Mouse (Mus musculus) CH12.LX (cell line): ENCODE results near the gene Gp9. TPM values are rescaled to one million over a fixed set of nuclear protein-coding genes. Genes with fewer than 3 reads are reported as not detected.

Source experiments
- DNase-seq: peaks from one replicate; pipeline ENCODE4 v3.0.0-alpha.2; 2013; ENCODE audit errors: extremely low read depth
- H3K27ac ChIP-seq: 2 replicates; pipeline ENCODE4 v1.5.1; 2012; ENCODE audit warnings: low read depth, mild to moderate bottlenecking, control low read depth, moderate library complexity; ENCODE audit not compliant: insufficient read depth
- H3K27me3 ChIP-seq: replicated peaks from 2 replicates; pipeline ENCODE3; 2012; ENCODE audit warnings: inconsistent platforms
- H3K36me3 ChIP-seq, 2 experiments: replicated peaks in 1 of 2; 2 replicates each; pipeline versions ENCODE3 to v1.6.1; 2012; ENCODE audit warnings: inconsistent platforms in 1 of 2, low read length in 1 of 2, mild to moderate bottlenecking in 1 of 2, mixed read lengths in 1 of 2, moderate library complexity in 1 of 2; ENCODE audit not compliant: control insufficient read depth in 1 of 2, insufficient read depth in 1 of 2
- H3K4me1 ChIP-seq, 2 experiments: 2 replicates each; pipeline ENCODE4 v1.6.1; 2012; ENCODE audit warnings: inconsistent platforms in 1 of 2, moderate library complexity in 1 of 2; ENCODE audit not compliant: insufficient read depth in 2 of 2, control insufficient read depth in 1 of 2
- H3K4me2 ChIP-seq: 2 replicates; pipeline ENCODE4 v1.6.1; 2012; ENCODE audit warnings: low read depth, mild to moderate bottlenecking, control low read depth; ENCODE audit not compliant: poor library complexity, insufficient read depth, severe bottlenecking
- H3K4me3 ChIP-seq, 3 experiments: fragments of 150-350 bp in 1 of 3; sonication (generic) in 1 of 3; replicated peaks in 1 of 3; 2 replicates each; pipeline versions ENCODE3 to v1.5.1; 2011 to 2012; ENCODE audit warnings: low read depth in 2 of 3, low read length in 2 of 3, mild to moderate bottlenecking in 2 of 3, moderate library complexity in 2 of 3, control low read depth in 1 of 3, improper control_type of control experiment in 1 of 3, inconsistent platforms in 1 of 3, mixed read lengths in 1 of 3; ENCODE audit not compliant: poor library complexity in 1 of 3
- H3K79me2 ChIP-seq: replicated peaks from 2 replicates; pipeline ENCODE4 v1.6.1; 2012; ENCODE audit warnings: mild to moderate bottlenecking, moderate library complexity; ENCODE audit not compliant: control insufficient read depth, poor library complexity, insufficient read depth, severe bottlenecking; ENCODE audit errors: extremely low read depth
- H3K9ac ChIP-seq: 2 replicates; pipeline ENCODE4 v1.6.1; 2012; ENCODE audit warnings: low read depth, mild to moderate bottlenecking, control low read depth, moderate library complexity; ENCODE audit not compliant: insufficient read depth
- H3K9me3 ChIP-seq: replicated peaks from 2 replicates; pipeline ENCODE3; 2012; ENCODE audit warnings: low read length, inconsistent platforms, mixed read lengths
- BHLHE40 ChIP-seq: IDR thresholded peaks from 2 replicates; pipeline ENCODE4 v1.6.1; 2011; ENCODE audit warnings: mild to moderate bottlenecking, low read depth, low read length, improper control_type of control experiment
- CHD2 ChIP-seq: IDR thresholded peaks from 2 replicates; pipeline ENCODE4 v1.6.1; 2011; ENCODE audit warnings: low read length, improper control_type of control experiment
- CTCF ChIP-seq, 2 experiments: IDR thresholded peaks in 1 of 2; conservative IDR thresholded peaks in 1 of 2; 2 replicates each; pipeline ENCODE4 v1.5.1; 2011 to 2012; ENCODE audit warnings: low read depth in 2 of 2, low read length in 2 of 2, improper control_type of control experiment in 1 of 2, inconsistent platforms in 1 of 2, mild to moderate bottlenecking in 1 of 2, moderate library complexity in 1 of 2
- E2F4 ChIP-seq: IDR thresholded peaks from 2 replicates; pipeline ENCODE4 v1.6.1; 2011; ENCODE audit warnings: low read depth, low read length, improper control_type of control experiment; ENCODE audit not compliant: insufficient replicate concordance
- ELF1 ChIP-seq: IDR thresholded peaks from 2 replicates; pipeline ENCODE4 v1.6.1; 2014; ENCODE audit warnings: low read depth, mild to moderate bottlenecking, inconsistent platforms, low read length, improper control_type of control experiment
- EP300 ChIP-seq: IDR thresholded peaks from 2 replicates; pipeline ENCODE4 v1.6.1; 2011; ENCODE audit warnings: low read length, improper control_type of control experiment
- ETS1 ChIP-seq: conservative IDR thresholded peaks from 2 replicates; pipeline ENCODE4 v1.6.1; 2012; ENCODE audit warnings: low read depth, mild to moderate bottlenecking, inconsistent platforms, low read length, improper control_type of control experiment, moderate library complexity
- GABPA ChIP-seq: IDR thresholded peaks from 2 replicates; pipeline ENCODE4 v1.6.1; 2012; ENCODE audit warnings: low read depth, low read length, improper control_type of control experiment, inconsistent platforms; ENCODE audit not compliant: insufficient replicate concordance
- HCFC1 ChIP-seq: IDR thresholded peaks from 2 replicates; pipeline ENCODE4 v1.6.1; 2012; ENCODE audit warnings: low read depth, mild to moderate bottlenecking, inconsistent platforms, low read length, improper control_type of control experiment
- IRF4 ChIP-seq: IDR thresholded peaks from 2 replicates; pipeline ENCODE4 v1.6.1; 2014; ENCODE audit warnings: low read depth, mild to moderate bottlenecking, inconsistent platforms, low read length, improper control_type of control experiment
- JUN ChIP-seq: IDR thresholded peaks from 2 replicates; pipeline ENCODE4 v1.6.1; 2011; ENCODE audit warnings: low read depth, mild to moderate bottlenecking, low read length, improper control_type of control experiment, moderate library complexity; ENCODE audit not compliant: insufficient read depth
- JUND ChIP-seq: conservative IDR thresholded peaks from 2 replicates; pipeline ENCODE4 v1.6.1; 2011; ENCODE audit warnings: low read depth, low read length, improper control_type of control experiment
- KAT2A ChIP-seq: IDR thresholded peaks from 2 replicates; pipeline ENCODE4 v1.6.1; 2012; ENCODE audit warnings: low read length, improper control_type of control experiment, inconsistent platforms; ENCODE audit not compliant: insufficient replicate concordance
- MEF2A ChIP-seq: IDR thresholded peaks from 2 replicates; pipeline ENCODE4 v1.6.1; 2014; ENCODE audit warnings: low read depth, mild to moderate bottlenecking, inconsistent platforms, low read length, improper control_type of control experiment, borderline replicate concordance
- MXI1 ChIP-seq: IDR thresholded peaks from 2 replicates; pipeline ENCODE4 v1.6.1; 2011; ENCODE audit warnings: mild to moderate bottlenecking, low read depth, low read length, improper control_type of control experiment
- MYC ChIP-seq: IDR thresholded peaks from 2 replicates; pipeline ENCODE4 v1.6.1; 2011; ENCODE audit warnings: low read depth, mild to moderate bottlenecking, improper control_type of control experiment, low read length
- NELFE ChIP-seq: IDR thresholded peaks from 2 replicates; pipeline ENCODE4 v1.6.1; 2011; ENCODE audit warnings: low read depth, low read length, improper control_type of control experiment
- POLR2AphosphoS2 ChIP-seq: IDR thresholded peaks from 2 replicates; pipeline ENCODE4 v1.6.1; 2011; ENCODE audit warnings: low read depth, low read length, improper control_type of control experiment
- RAD21 ChIP-seq: IDR thresholded peaks from 2 replicates; pipeline ENCODE4 v1.6.1; 2011; ENCODE audit warnings: low read depth, mild to moderate bottlenecking, low read length, improper control_type of control experiment, moderate library complexity
- RCOR1 ChIP-seq: conservative IDR thresholded peaks from 2 replicates; pipeline ENCODE4 v1.6.1; 2012; ENCODE audit warnings: low read depth, mild to moderate bottlenecking, inconsistent platforms, low read length, improper control_type of control experiment
- SIN3A ChIP-seq: IDR thresholded peaks from 2 replicates; pipeline ENCODE4 v1.6.1; 2012; ENCODE audit warnings: low read length, improper control_type of control experiment, inconsistent platforms
- SMC3 ChIP-seq: IDR thresholded peaks from 2 replicates; pipeline ENCODE4 v1.6.1; 2011; ENCODE audit warnings: low read depth, low read length, improper control_type of control experiment
- TCF12 ChIP-seq: IDR thresholded peaks from 2 replicates; pipeline ENCODE4 v1.6.1; 2014; ENCODE audit warnings: low read depth, mild to moderate bottlenecking, inconsistent platforms, low read length, improper control_type of control experiment
- UBTF ChIP-seq: IDR thresholded peaks from 2 replicates; pipeline ENCODE4 v1.6.1; 2012; ENCODE audit warnings: low read depth, mild to moderate bottlenecking, inconsistent platforms, low read length, improper control_type of control experiment, moderate library complexity
- USF2 ChIP-seq: conservative IDR thresholded peaks from 2 replicates; pipeline ENCODE4 v1.6.1; 2011; ENCODE audit warnings: low read depth, low read length, improper control_type of control experiment
- ZMIZ1 ChIP-seq: IDR thresholded peaks from 2 replicates; pipeline ENCODE4 v1.6.1; 2012; ENCODE audit warnings: low read depth, mild to moderate bottlenecking, inconsistent platforms, low read length, improper control_type of control experiment
- ZNF384 ChIP-seq: IDR thresholded peaks from 2 replicates; pipeline ENCODE4 v1.6.1; 2012; ENCODE audit warnings: low read depth, low read length, improper control_type of control experiment, inconsistent platforms
- dilution Hi-C: fragments of 300-500 bp; cut with MboI; formaldehyde crosslinking; loops from 2 replicates; pipeline ENCODE4 v1.14.3; 2020; ENCODE audit warnings: low sequenced_read_pairs; ENCODE audit not compliant: extremely low pct_unique_long_range_greater_than_20kb, extremely low pct_ligation_motif_present
- in situ Hi-C: fragments of 300-500 bp; cut with MboI; formaldehyde crosslinking; loops from 3 replicates; pipeline ENCODE4 v1.14.3; 2019; ENCODE audit warnings: low sequenced_read_pairs, low pct_ligation_motif_present, low pct_unique_long_range_greater_than_20kb, mixed read lengths
- polyA plus RNA-seq: library from polyadenylated mRNA; unstranded; fragments of >175 nt; gene quantifications from 2 replicates; pipeline ENCODE4 v1.2.1, GENCODE M21; 2012; ENCODE audit warnings: low read depth; ENCODE audit not compliant: insufficient read length
- total RNA-seq, 2 experiments: library from RNA; depleted of rRNA; stranded (reverse); fragments of 300-350 nt in 1 of 2; fragments of >200 nt in 1 of 2; gene quantifications; 2 replicates each; pipeline ENCODE4 v1.2.3; 2012 to 2014

Gp9 gene
- total and polyA plus RNA-seq, 3 experiments = not detected

DNA sequence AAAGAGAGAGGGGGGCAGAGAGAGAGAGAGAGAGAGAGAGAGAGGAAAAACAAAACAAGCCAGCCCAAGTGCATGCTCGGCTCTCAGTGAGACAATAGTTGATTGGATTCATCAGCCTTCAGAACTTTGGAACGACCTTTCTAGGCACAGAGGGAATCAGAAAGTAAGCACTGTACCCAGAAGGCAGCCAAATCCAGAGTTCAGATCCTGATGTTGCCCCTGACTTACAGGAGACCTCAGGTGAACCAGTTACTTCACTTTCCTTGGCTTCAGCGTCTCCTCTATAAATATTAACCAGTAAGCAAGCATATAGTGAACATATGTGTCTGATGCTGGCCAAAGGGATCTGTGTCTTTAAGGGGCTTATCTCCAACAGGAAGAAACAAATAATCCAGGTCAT lies 30.6 kb downstream of the Gp9 start:
- TF ChIP-seq UBTF = no peak
- no peak for TF ChIP-seq ELF1
- TF ChIP-seq GABPA = no peak
- TF ChIP-seq KAT2A = no peak
- no peak for TF ChIP-seq NELFE
- TF ChIP-seq SMC3 = no peak
- no peak for TF ChIP-seq JUND
- TF ChIP-seq JUN = no peak
- TF ChIP-seq SIN3A = no peak
- no peak for TF ChIP-seq ZMIZ1
- no peak for TF ChIP-seq CHD2
- TF ChIP-seq USF2 = no peak
- no peak for TF ChIP-seq CTCF (conservative IDR thresholded peaks at IDR 0.05 in 1 of 2, IDR thresholded peaks at IDR 0.05 in 1 of 2; ENCODE audit: low read depth in 2 of 2, low read length in 2 of 2)
- TF ChIP-seq ETS1 = no peak
- no peak for TF ChIP-seq E2F4
- no peak for TF ChIP-seq MXI1
- TF ChIP-seq RAD21 = no peak
- TF ChIP-seq, all 38 proteins: peak for 0
- peak overlapping the region; percentile 52 for H3K9ac ChIP-seq
- in situ Hi-C loops = no loop called here
- H3K9me3 ChIP-seq = no peaks in the 10 kb centered on the region
- peaks cover 17 to 66% of the 10 kb centered on the region in 2 experiments for H3K4me1 ChIP-seq
- DNase-seq = no peak
- peak overlapping the region; percentile 48 for H3K27ac ChIP-seq
- peaks cover 6 to 38% of the 10 kb centered on the region in 2 experiments for H3K36me3 ChIP-seq
- no peaks in the 10 kb centered on the region for H3K27me3 ChIP-seq
- dilution Hi-C loops = no loop called here
- peak overlapping the region; percentile 53 for H3K4me2 ChIP-seq
- H3K4me3 ChIP-seq = peak overlapping the region in 1 of 3 experiments; percentile 75
- peaks cover 37% of the 10 kb centered on the region for H3K79me2 ChIP-seq

GRCm38 (mm10) chr6:87809144-87809543 lies 31.3 kb downstream of the Gp9 start:
- Histone ChIP-seq H3K27me3 (no peaks in the 10 kb centered on the region), H3K4me3 (peak overlapping the region; percentile 75 to 94 (median 78)), H3K79me2 (peaks cover 37% of the 10 kb centered on the region), H3K4me2 (peak overlapping the region; percentile 85), H3K9ac (peak overlapping the region; percentile 87), H3K4me1 (peaks cover 17 to 67% of the 10 kb centered on the region in 2 experiments), H3K9me3 (no peaks in the 10 kb centered on the region), H3K36me3 (peaks cover 8 to 39% of the 10 kb centered on the region in 2 experiments), H3K27ac (peak overlapping the region; percentile 94)
- TF ChIP-seq MXI1 = no peak
- no peak for TF ChIP-seq POLR2AphosphoS2
- TF ChIP-seq IRF4 = peak; percentile 96
- peak; percentile 89 for TF ChIP-seq JUND
- TF ChIP-seq MYC = 0 out of 2 replicates have a peak, but pooled peaks have one; percentile 9
- 0 out of 2 replicates have a peak, but pooled peaks have one; percentile 31 for TF ChIP-seq SIN3A
- TF ChIP-seq TCF12 = peak; percentile 42; the same call in 1 of the 2 replicates
- peak; percentile 67; the same call in 1 of the 2 replicates for TF ChIP-seq ETS1
- TF ChIP-seq RCOR1 = peak; percentile 53; the same call in 1 of the 2 replicates
- TF ChIP-seq ZNF384 = peak; percentile 80
- no peak for TF ChIP-seq HCFC1
- TF ChIP-seq EP300 = peak; percentile 94
- TF ChIP-seq CTCF (conservative IDR thresholded peaks at IDR 0.05 in 1 of 2, IDR thresholded peaks at IDR 0.05 in 1 of 2; ENCODE audit: low read depth in 2 of 2, low read length in 2 of 2) = no peak
- peak; percentile 87 for TF ChIP-seq JUN
- TF ChIP-seq BHLHE40 = peak; percentile 22; the same call in 1 of the 2 replicates
- TF ChIP-seq E2F4 = 0 out of 2 replicates have a peak, but pooled peaks have one; percentile 50
- peak; percentile 60; the same call in 1 of the 2 replicates for TF ChIP-seq CHD2
- peak; percentile 44 for TF ChIP-seq MEF2A
- in situ Hi-C loops (no loop called here), dilution Hi-C loops (no loop called here)
- DNase-seq = peak; percentile 66
